Comparison of ENCODE assay signal across 29 mouse cellular contexts in genomic region chr1:120761364-120761763, GRCm38 (mm10).
DNase-seq lines count a peak whose midpoint lies in the region; ATAC-seq and TF ChIP-seq lines count a peak whose summit lies in the region.
"Had no signal": no experiment of that assay in that cellular context is flagged by ENCODE, and none has a peak within 500 bp of the region (broad histone marks: within the 10 kb centered on the region; RNA-seq: fewer than 3 reads in every experiment).

No protein-coding gene starts in this region.

- H3K36me3 ChIP-seq in embryonic facial prominence, embryonic 12.5 days, result no peaks in the 10 kb centered on the region
- no peaks in the 10 kb centered on the region for H3K36me3 ChIP-seq in limb, embryonic 11.5 days (ENCODE audit: control insufficient read depth, insufficient read depth, low read length)
- H3K36me3 ChIP-seq: forebrain, embryonic 10.5 days; forebrain, embryonic 15.5 days; hindbrain, embryonic 12.5 days; limb, embryonic 15.5 days; neural tube, embryonic 15.5 days had no signal

- H3K4me3 ChIP-seq in embryonic facial prominence, embryonic 12.5 days, result no peak overlapping the region
- no peak overlapping the region for H3K4me3 ChIP-seq in limb, embryonic 11.5 days (ENCODE audit: low read depth, low read length)
- H3K4me3 ChIP-seq: forebrain, embryonic 10.5 days; forebrain, embryonic 15.5 days; hindbrain, embryonic 12.5 days; limb, embryonic 15.5 days; neural tube, embryonic 15.5 days had no signal

- no peak overlapping the region for H3K9ac ChIP-seq in embryonic facial prominence, embryonic 12.5 days
- no peak overlapping the region for H3K9ac ChIP-seq in limb, embryonic 11.5 days (ENCODE audit: low read length)
- H3K9ac ChIP-seq: forebrain, embryonic 15.5 days; hindbrain, embryonic 12.5 days; limb, embryonic 15.5 days; liver, embryonic 14.5 days; neural tube, embryonic 15.5 days had no signal

- H3K4me1 ChIP-seq in embryonic facial prominence, embryonic 12.5 days, result peaks cover 23% of the 10 kb centered on the region
- peaks cover 20% of the 10 kb centered on the region for H3K4me1 ChIP-seq in limb, embryonic 11.5 days (ENCODE audit: control insufficient read depth, insufficient read depth, low read length)
- H3K4me1 ChIP-seq: forebrain, embryonic 15.5 days; neural tube, embryonic 15.5 days had no signal

- H3K4me2 ChIP-seq in embryonic facial prominence, embryonic 12.5 days (replicated peaks), result no peak overlapping the region
- peak overlapping the region; percentile 5; the same call in 1 of the 2 replicates for H3K4me2 ChIP-seq in limb, embryonic 11.5 days (ENCODE audit: low read depth, severe bottlenecking)
- H3K4me2 ChIP-seq: forebrain, embryonic 15.5 days; heart, embryonic 11.5 days; hindbrain, embryonic 12.5 days; limb, embryonic 15.5 days; neural tube, embryonic 15.5 days had no signal

- 28% methylated on average over 9 of the region's 9 CpGs for WGBS in embryonic facial prominence, embryonic 12.5 days
- WGBS in limb, embryonic 11.5 days, result 13% methylated on average over 9 of the region's 9 CpGs

- TF ChIP-seq CTCF in Patski (IDR thresholded peaks at IDR 0.05), result no peak

- in situ Hi-C loops in Patski (cut with MboI; ENCODE audit: low pct_unique_long_range_greater_than_20kb), result no loop called here

- CTCF ChIA-PET in Patski (lab: Charles Lee), result no interaction called here

- POLR2A ChIA-PET in Patski (lab: Charles Lee), result no interaction called here

- 0 out of 2 replicates have a peak overlapping the region, but pooled peaks have one; percentile 37 for H3K27ac ChIP-seq in embryonic facial prominence, embryonic 12.5 days
- no peak overlapping the region for H3K27ac ChIP-seq in limb, embryonic 11.5 days (replicated peaks; ENCODE audit: low read depth, low read length)
- H3K27ac ChIP-seq: forebrain, embryonic 10.5 days; forebrain, embryonic 15.5 days; hindbrain, embryonic 12.5 days; hindbrain, postnatal 0 days; limb, embryonic 15.5 days; liver, embryonic 14.5 days; neural tube, embryonic 15.5 days had no signal

- peak; percentile 23 for DNase-seq in ES-CJ7 (ENCODE audit: low read depth, low spot score)
- DNase-seq in Patski (ENCODE audit: low read depth, low spot score), result no peak
- peak; percentile 70 for DNase-seq in limb, embryonic 11.5 days (ENCODE audit: low spot score)
- no peak for DNase-seq in adrenal gland, postnatal 25 days
- no peak for DNase-seq in Muller cell, postnatal 12 days (ENCODE audit: inconsistent ontology term)
- DNase-seq in right cerebral cortex, adult 2 months (ENCODE audit: low spot score in 2 of 2), result no peak
- DNase-seq in frontal cortex, postnatal 25 days (ENCODE audit: low spot score in 2 of 2), result no peak
- DNase-seq: B cell, adult 2 months; cerebellum, adult 8-10 months; cerebellum, postnatal 25 days; gastrocnemius, postnatal 14 days; heart, postnatal 36 days; kidney, adult 11 months; kidney, postnatal 14 days; layer of hippocampus, adult 9-11 months; lung, adult 2 months; lung, postnatal 10 days; midbrain, embryonic 14.5 days; right cerebral cortex, adult 18-20 months; right cerebral cortex, postnatal 4 days had no signal

- no peaks in the 10 kb centered on the region for H3K27me3 ChIP-seq in Patski
- H3K27me3 ChIP-seq in embryonic facial prominence, embryonic 12.5 days, result no peaks in the 10 kb centered on the region
- no peaks in the 10 kb centered on the region for H3K27me3 ChIP-seq in limb, embryonic 11.5 days (ENCODE audit: control insufficient read depth, insufficient read depth, low read length)
- H3K27me3 ChIP-seq: forebrain, embryonic 15.5 days; hindbrain, embryonic 12.5 days; limb, embryonic 15.5 days; neural tube, embryonic 15.5 days had no signal

- H3K9me3 ChIP-seq in embryonic facial prominence, embryonic 12.5 days, result no peaks in the 10 kb centered on the region
- no peaks in the 10 kb centered on the region for H3K9me3 ChIP-seq in limb, embryonic 11.5 days (ENCODE audit: control insufficient read depth, low read length)
- H3K9me3 ChIP-seq: forebrain, embryonic 10.5 days; forebrain, embryonic 15.5 days; hindbrain, embryonic 12.5 days; limb, embryonic 15.5 days; neural tube, embryonic 15.5 days had no signal

- ATAC-seq in Patski, result peak; percentile 2
- ATAC-seq in embryonic facial prominence, embryonic 12.5 days (ENCODE audit: insufficient number of reproducible peaks, insufficient read depth, low FRiP score, low TSS enrichment), result no peak
- peak; percentile 72 for ATAC-seq in limb, embryonic 11.5 days (ENCODE audit: insufficient number of reproducible peaks, low FRiP score, low TSS enrichment, low read depth)
- ATAC-seq: forebrain, embryonic 15.5 days; hindbrain, postnatal 0 days had no signal

Comparison
In these comparisons a context has a peak if more than half of its experiments do, and no peak if none do; other contexts are left out.
1. DNase-seq: peak in ES-CJ7 (single experiment) and limb, embryonic 11.5 days (single experiment); none in Patski (single experiment), adrenal gland, postnatal 25 days (single experiment), Muller cell, postnatal 12 days (single experiment), right cerebral cortex, adult 2 months (0 of 2) and frontal cortex, postnatal 25 days (0 of 2).